Mouse (Mus musculus) lung, embryonic 15.5 days (tissue): Measurements from ENCODE around the gene Gm6763. TPM values are rescaled to one million over a fixed set of nuclear protein-coding genes. Genes with fewer than 3 reads are reported as not detected.
"Not testable (repeated sequence)": the region's sequence is repeated elsewhere in the genome, so short reads cannot be mapped to it uniquely, and the experiment has no call there.

Source experiments
- ATAC-seq: fragments of 200-750 bp; cut with Nextera tagmentation; 2 replicates; pipeline ENCODE4 v1.8.0; 2017; ENCODE audit warnings: moderate number of reproducible peaks, borderline replicate concordance; ENCODE audit not compliant: low FRiP score, low TSS enrichment; ENCODE audit errors: extremely low read depth
- H3K27ac ChIP-seq: fragments of 300-500 bp; sonication (generic); 2 replicates; pipeline ENCODE4 v1.5.1; 2015; ENCODE audit warnings: moderate library complexity, mild to moderate bottlenecking, inconsistent platforms
- H3K27me3 ChIP-seq: fragments of 300-500 bp; sonication (generic); 2 replicates; pipeline ENCODE4 v1.6.1; 2015; ENCODE audit warnings: inconsistent platforms
- H3K36me3 ChIP-seq: fragments of 300-500 bp; sonication (generic); 2 replicates; pipeline ENCODE4 v1.6.1; 2015; ENCODE audit warnings: inconsistent platforms
- H3K4me1 ChIP-seq: fragments of 300-500 bp; sonication (generic); 2 replicates; pipeline ENCODE4 v1.6.1; 2015; ENCODE audit warnings: inconsistent platforms
- H3K4me2 ChIP-seq: fragments of 300-500 bp; sonication (generic); 2 replicates; pipeline ENCODE4 v1.6.1; 2015; ENCODE audit warnings: inconsistent platforms, mild to moderate bottlenecking, moderate library complexity
- H3K4me3 ChIP-seq: fragments of 300-500 bp; sonication (generic); 2 replicates; pipeline ENCODE4 v1.5.1; 2015; ENCODE audit warnings: mild to moderate bottlenecking, inconsistent platforms
- H3K9ac ChIP-seq: fragments of 300-500 bp; sonication (generic); 2 replicates; pipeline ENCODE4 v1.6.1; 2015; ENCODE audit warnings: inconsistent platforms
- H3K9me3 ChIP-seq: fragments of 300-500 bp; sonication (generic); 2 replicates; pipeline ENCODE4 v1.6.1; 2016; ENCODE audit warnings: inconsistent platforms
- WGBS: fragments of 180-500 bp; shearing (Covaris S2); methylation state at CpG from one replicate; pipeline ENCODE4 v1.1.7; 2015; 5-methylcytosine and 5-hydroxymethylcytosine counted together
- polyA plus RNA-seq: library from polyadenylated mRNA; unstranded; fragments of >200 nt; fragmentation: Nextera tagmentation; extraction: Ambion mirVana; gene quantifications from 2 replicates; pipeline ENCODE4 v1.2.1, GENCODE M21; 2015

Gm6763 gene
- polyA plus RNA-seq, result not detected in 2 replicates

- not testable (repeated sequence) for H3K9ac ChIP-seq, ATAC-seq, H3K4me1 ChIP-seq, H3K4me3 ChIP-seq, H3K9me3 ChIP-seq, H3K4me2 ChIP-seq, H3K36me3 ChIP-seq, H3K27ac ChIP-seq, H3K27me3 ChIP-seq
- WGBS, result no CpG with 5 or more reads among the region's 3 CpGs
These were observed at the start of gene Gm6763 for GRCm38 (mm10) chr10:104151197-104151596. Gene Gm6763 (plus strand): TSS chr10:104151497.

DNA sequence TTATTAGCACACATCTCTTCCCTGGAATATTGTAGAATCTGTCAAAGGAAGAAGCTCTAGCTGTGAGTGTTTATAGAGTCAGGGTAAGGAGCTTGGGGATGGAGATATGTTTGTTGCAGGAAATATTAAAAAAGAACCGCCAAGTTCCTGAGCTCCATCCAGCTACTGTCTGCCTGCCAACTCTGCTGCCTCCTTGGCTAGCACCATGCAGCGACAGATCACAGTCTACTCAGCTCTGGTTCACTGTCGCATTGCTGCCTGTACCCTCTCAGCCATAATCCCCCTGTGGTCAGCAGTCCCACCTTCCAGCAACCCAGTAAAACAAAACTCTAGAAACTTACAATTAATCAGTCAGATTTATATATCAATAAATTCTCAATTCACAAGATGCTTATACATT, 41.3 kb upstream of the Gm6763 start:
- Histone ChIP-seq H3K27ac (no peak overlapping the region), H3K4me3 (no peak overlapping the region), H3K9ac (no peak overlapping the region), H3K4me2 (no peak overlapping the region), H3K9me3 (no peaks in the 10 kb centered on the region), H3K4me1 (no peaks in the 10 kb centered on the region), H3K27me3 (no peaks in the 10 kb centered on the region), H3K36me3 (no peaks in the 10 kb centered on the region)
- 37% methylated on average over 3 of the region's 3 CpGs for WGBS
- no peak for ATAC-seq

GRCm38 (mm10) chr10:104118312-104118711, 33.0 kb upstream of the Gm6763 start:
- H3K27ac ChIP-seq, result no peak overlapping the region
- no peak overlapping the region for H3K4me3 ChIP-seq
- no peaks in the 10 kb centered on the region for H3K27me3 ChIP-seq
- H3K9me3 ChIP-seq, result no peaks in the 10 kb centered on the region
- ATAC-seq, result no peak
- H3K9ac ChIP-seq, result no peak overlapping the region
- H3K36me3 ChIP-seq, result no peaks in the 10 kb centered on the region
- 56% methylated on average over 2 of the region's 2 CpGs for WGBS
- H3K4me1 ChIP-seq, result no peaks in the 10 kb centered on the region
- H3K4me2 ChIP-seq, result no peak overlapping the region

DNA sequence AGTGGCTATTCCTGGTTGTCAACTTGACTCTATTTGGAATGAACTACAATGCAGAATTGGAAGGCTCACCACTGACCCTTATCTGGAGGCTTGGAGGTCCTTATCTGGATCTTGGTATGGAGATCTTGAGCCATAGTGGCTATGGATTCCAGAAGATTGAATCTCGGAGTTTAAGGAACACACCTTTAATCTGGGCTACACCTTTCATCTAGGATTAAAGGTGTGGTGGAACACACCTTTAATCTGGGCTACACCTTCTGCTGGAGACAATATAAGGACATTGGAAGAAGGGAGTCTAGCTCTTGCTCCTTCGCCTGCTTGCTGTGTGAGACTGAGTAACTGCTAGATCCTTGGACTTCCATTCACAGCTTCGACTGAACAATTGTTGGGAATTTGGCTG, 8.6 kb upstream of the Gm6763 start, which contains the start of gene Gm21293:
Gm21293 (plus strand) TSS at position 301 of the 400 bp plus-strand sequence.
- H3K4me2 ChIP-seq, H3K4me3 ChIP-seq, H3K27me3 ChIP-seq, H3K9ac ChIP-seq, H3K27ac ChIP-seq, ATAC-seq, H3K4me1 ChIP-seq, H3K36me3 ChIP-seq, H3K9me3 ChIP-seq: not testable (repeated sequence)
- WGBS, result no CpG with 5 or more reads among the region's 3 CpGs

- H3K9ac ChIP-seq, H3K9me3 ChIP-seq, H3K4me2 ChIP-seq, H3K36me3 ChIP-seq, H3K27ac ChIP-seq, H3K4me3 ChIP-seq, ATAC-seq, H3K4me1 ChIP-seq, H3K27me3 ChIP-seq: not testable (repeated sequence)
- no CpG with 5 or more reads among the region's 3 CpGs for WGBS
These were observed 8.4 kb downstream of the Gm6763 start, which contains the start of gene Gm8764 for GRCm38 (mm10) chr10:104159706-104160105. Gene Gm8764 (plus strand): TSS chr10:104160006.

GRCm38 (mm10) chr10:104168215-104168614, 16.9 kb downstream of the Gm6763 start, which contains the start of gene Gm21304:
Gene Gm21304 (plus strand): TSS chr10:104168515.
- not testable (repeated sequence) for H3K9me3 ChIP-seq, H3K9ac ChIP-seq, H3K4me1 ChIP-seq, H3K27me3 ChIP-seq, H3K4me2 ChIP-seq, H3K36me3 ChIP-seq, H3K27ac ChIP-seq, H3K4me3 ChIP-seq, ATAC-seq
- no CpG with 5 or more reads among the region's 3 CpGs for WGBS

- H3K27me3 ChIP-seq, H3K9me3 ChIP-seq, ATAC-seq, H3K4me3 ChIP-seq, H3K4me1 ChIP-seq, H3K9ac ChIP-seq, H3K36me3 ChIP-seq, H3K27ac ChIP-seq, H3K4me2 ChIP-seq: not testable (repeated sequence)
- no CpG with 5 or more reads among the region's 3 CpGs for WGBS
These were observed 25.4 kb downstream of the Gm6763 start, which contains the start of gene Gm21312 for GRCm38 (mm10) chr10:104176724-104177123. Gene Gm21312 (plus strand): TSS chr10:104177024.

DNA sequence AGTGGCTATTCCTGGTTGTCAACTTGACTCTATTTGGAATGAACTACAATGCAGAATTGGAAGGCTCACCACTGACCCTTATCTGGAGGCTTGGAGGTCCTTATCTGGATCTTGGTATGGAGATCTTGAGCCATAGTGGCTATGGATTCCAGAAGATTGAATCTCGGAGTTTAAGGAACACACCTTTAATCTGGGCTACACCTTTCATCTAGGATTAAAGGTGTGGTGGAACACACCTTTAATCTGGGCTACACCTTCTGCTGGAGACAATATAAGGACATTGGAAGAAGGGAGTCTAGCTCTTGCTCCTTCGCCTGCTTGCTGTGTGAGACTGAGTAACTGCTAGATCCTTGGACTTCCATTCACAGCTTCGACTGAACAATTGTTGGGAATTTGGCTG, 33.9 kb downstream of the Gm6763 start, which contains the start of gene Gm20765:
Gm20765 (plus strand) TSS at position 301 of the 400 bp plus-strand sequence.
- H3K27ac ChIP-seq, H3K4me1 ChIP-seq, H3K36me3 ChIP-seq, H3K4me3 ChIP-seq, H3K4me2 ChIP-seq, H3K9ac ChIP-seq, ATAC-seq, H3K9me3 ChIP-seq, H3K27me3 ChIP-seq: not testable (repeated sequence)
- whole genome bisulfite sequencing, result no CpG with 5 or more reads among the region's 3 CpGs

DNA sequence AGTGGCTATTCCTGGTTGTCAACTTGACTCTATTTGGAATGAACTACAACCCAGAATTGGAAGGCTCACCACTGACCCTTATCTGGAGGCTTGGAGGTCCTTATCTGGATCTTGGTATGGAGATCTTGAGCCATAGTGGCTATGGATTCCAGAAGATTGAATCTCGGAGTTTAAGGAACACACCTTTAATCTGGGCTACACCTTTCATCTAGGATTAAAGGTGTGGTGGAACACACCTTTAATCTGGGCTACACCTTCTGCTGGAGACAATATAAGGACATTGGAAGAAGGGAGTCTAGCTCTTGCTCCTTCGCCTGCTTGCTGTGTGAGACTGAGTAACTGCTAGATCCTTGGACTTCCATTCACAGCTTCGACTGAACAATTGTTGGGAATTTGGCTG, 42.4 kb downstream of the Gm6763 start, which contains the start of gene Gm4340:
Gm4340 (plus strand) TSS at position 301 of the 400 bp plus-strand sequence.
- H3K9me3 ChIP-seq, H3K27ac ChIP-seq, ATAC-seq, H3K27me3 ChIP-seq, H3K9ac ChIP-seq, H3K36me3 ChIP-seq, H3K4me3 ChIP-seq, H3K4me2 ChIP-seq, H3K4me1 ChIP-seq: not testable (repeated sequence)
- WGBS, result no CpG with 5 or more reads among the region's 3 CpGs

Other genes starting within 250 kb of the Gm6763 start
- gene Gm21293, start 8.5 kb upstream of the Gm6763 start, polyA plus RNA-seq, result not detected in 2 replicates
- not detected in 2 replicates for gene Gm8764, start 8.5 kb downstream of the Gm6763 start, polyA plus RNA-seq
- not detected in 2 replicates for gene Gm21304, start 17.0 kb downstream of the Gm6763 start, polyA plus RNA-seq
- gene Gm21312, start 25.5 kb downstream of the Gm6763 start, polyA plus RNA-seq, result not detected in 2 replicates
- not detected in 2 replicates for gene Gm20765, start 34.0 kb downstream of the Gm6763 start, polyA plus RNA-seq
- gene Gm4340, start 42.5 kb downstream of the Gm6763 start, polyA plus RNA-seq, result not detected in 2 replicates